Comparison of ENCODE assay signal across 8 mouse cellular contexts in genomic region chr3:137918932-137919311, GRCm38 (mm10). TPM values are rescaled to one million over a fixed set of nuclear protein-coding genes. Genes with fewer than 3 reads are reported as not detected.
DNase-seq lines count a peak whose midpoint lies in the region; TF ChIP-seq lines count a peak whose summit lies in the region.

No protein-coding gene starts in this region.

- no peak for TF ChIP-seq CTCF in cerebellum, adult 2 months (IDR thresholded peaks at IDR 0.05; ENCODE audit: borderline replicate concordance, insufficient read depth, low read depth, low read length)
- no peak for TF ChIP-seq CTCF in testis, adult 2 months (IDR thresholded peaks at IDR 0.05; ENCODE audit: control insufficient read depth, insufficient read depth, insufficient replicate concordance, low read depth, low read length)

- H3K36me3 ChIP-seq in testis, adult 2 months (ENCODE audit: control insufficient read depth, insufficient read depth, low read length), result no peaks in the 10 kb centered on the region; the same call in 1 of the 2 replicates
- peaks cover 22% of the 10 kb centered on the region for H3K36me3 ChIP-seq in hindbrain, embryonic 10.5 days

- H3K4me1 ChIP-seq in cerebellum, adult 2 months (ENCODE audit: control insufficient read depth, insufficient read depth, low read length), result peaks cover 6% of the 10 kb centered on the region; the same call in 1 of the 2 replicates
- H3K4me1 ChIP-seq in testis, adult 2 months (ENCODE audit: control insufficient read depth, insufficient read depth, low read length), result peaks cover 3% of the 10 kb centered on the region
- peaks cover 20% of the 10 kb centered on the region for H3K4me1 ChIP-seq in hindbrain, embryonic 10.5 days (replicated peaks)

- TF ChIP-seq POLR2A in cerebellum, adult 2 months (IDR thresholded peaks at IDR 0.05; ENCODE audit: borderline replicate concordance, insufficient read depth, low read length), result no peak
- no peak for TF ChIP-seq POLR2A in testis, adult 2 months (IDR thresholded peaks at IDR 0.05; ENCODE audit: control insufficient read depth, low read depth, low read length)

- no peaks in the 10 kb centered on the region for H3K9me3 ChIP-seq in hindbrain, embryonic 10.5 days

- no peaks in the 10 kb centered on the region for H3K27me3 ChIP-seq in cerebellum, adult 2 months (ENCODE audit: control insufficient read depth, insufficient read depth, low read length)
- no peaks in the 10 kb centered on the region for H3K27me3 ChIP-seq in testis, adult 2 months (ENCODE audit: control insufficient read depth, insufficient read depth, low read length)
- H3K27me3 ChIP-seq in hindbrain, embryonic 10.5 days (ENCODE audit: insufficient read depth, poor library complexity, severe bottlenecking), result no peaks in the 10 kb centered on the region

- peak overlapping the region; percentile 75 for H3K27ac ChIP-seq in cerebellum, adult 2 months (ENCODE audit: insufficient read depth, low read length)
- peak overlapping the region; percentile 51 for H3K27ac ChIP-seq in testis, adult 2 months (ENCODE audit: control insufficient read depth, insufficient read depth, low read depth, low read length)
- peak overlapping the region; percentile 91 for H3K27ac ChIP-seq in hindbrain, embryonic 10.5 days

- peak overlapping the region; percentile 88 for H3K4me3 ChIP-seq in cerebellum, adult 2 months (replicated peaks; ENCODE audit: insufficient read depth, low read depth, low read length)
- peak overlapping the region; percentile 88 for H3K4me3 ChIP-seq in testis, adult 2 months (ENCODE audit: control insufficient read depth, low read depth, low read length)
- H3K4me3 ChIP-seq in hindbrain, embryonic 10.5 days, result peak overlapping the region; percentile 95

- peak in 1 of 2 experiments; percentile 25 for DNase-seq in cerebellum, adult 2 months
- no peak for DNase-seq in cerebellum, adult 9-11 months
- DNase-seq in testis, postnatal 14 days (ENCODE audit: low spot score), result no peak
- DNase-seq in hindbrain, embryonic 10.5 days (ENCODE audit: low spot score), result no peak
- DNase-seq in liver, result peak; percentile 26
- peak; percentile 41 to 57 for DNase-seq in right cerebral cortex, postnatal 10 days (ENCODE audit: low spot score in 2 of 2)
- DNase-seq in urinary bladder, postnatal 14 days (ENCODE audit: low spot score), result no peak

- 14% methylated on average over 6 of the region's 6 CpGs for WGBS in cerebellum, adult 2 months
- WGBS in hindbrain, embryonic 10.5 days, result 16% methylated on average over 6 of the region's 6 CpGs

RNA-seq across cellular contexts. Expression of gene Lamtor3, which starts 0.6 kb away (rescaled TPM):
- 92.8 and 95.0 TPM in 2 replicates for polyA plus RNA-seq in cerebellum, adult 2 months (2012; rRNA removed)
- 12.9 and 15.0 TPM in 2 replicates for polyA plus RNA-seq in testis, adult 2 months (2012; rRNA removed)
- 82.8 and 83.3 TPM in 2 replicates for polyA plus RNA-seq in hindbrain, embryonic 10.5 days (2016; fragmentation: Nextera tagmentation; extraction: Ambion mirVana)

RNA-seq across cellular contexts. Expression of gene Dnajb14, which starts 51.4 kb away (rescaled TPM):
- polyA plus RNA-seq in cerebellum, adult 2 months (2012; rRNA removed), result 25.6 and 27.4 TPM in 2 replicates
- polyA plus RNA-seq in testis, adult 2 months (2012; rRNA removed), result 65.5 and 76.7 TPM in 2 replicates
- polyA plus RNA-seq in hindbrain, embryonic 10.5 days (2016; fragmentation: Nextera tagmentation; extraction: Ambion mirVana), result 6.6 and 7.0 TPM in 2 replicates

RNA-seq across cellular contexts. Expression of gene H2afz, which starts 54.6 kb away (rescaled TPM):
- 409 and 430 TPM in 2 replicates for polyA plus RNA-seq in cerebellum, adult 2 months (2012; rRNA removed)
- polyA plus RNA-seq in testis, adult 2 months (2012; rRNA removed), result 782 and 970 TPM in 2 replicates
- 3,095 and 3,165 TPM in 2 replicates for polyA plus RNA-seq in hindbrain, embryonic 10.5 days (2016; fragmentation: Nextera tagmentation; extraction: Ambion mirVana)

Comparison
In these comparisons a context has a peak if more than half of its experiments do, and no peak if none do; other contexts are left out.
1. DNase-seq: peak in liver (single experiment) and right cerebral cortex, postnatal 10 days (2 of 2); none in cerebellum, adult 9-11 months (single experiment), testis, postnatal 14 days (single experiment), hindbrain, embryonic 10.5 days (single experiment) and urinary bladder, postnatal 14 days (single experiment).
2. Peak in every context shown above with its lines, with median percentiles within 50 percentile points of each other: H3K27ac ChIP-seq and H3K4me3 ChIP-seq.